Mouse (Mus musculus) gastrocnemius, postnatal 25 days (tissue): ENCODE results near the gene Itprid2. TPM values are rescaled to one million over a fixed set of nuclear protein-coding genes. Genes with fewer than 3 reads are reported as not detected.

Experiments used
- DNase-seq: peaks from one replicate; pipeline ENCODE4 v3.0.0; 2022
- total RNA-seq, 2 experiments: library from RNA; stranded (reverse); gene quantifications; 1 replicate in 1 of 2; 2 replicates in 1 of 2; pipeline ENCODE4 v1.2.3; 2021

Itprid2 gene
- total RNA-seq, 2 experiments from 2014 or later = 10.7 to 11.2 TPM

GRCm38 (mm10) chr2:79714745-79715144, 79.6 kb downstream of the Itprid2 start:
- no peak for DNase-seq

- no peak for DNase-seq
These were observed 80.8 kb downstream of the Itprid2 start for GRCm38 (mm10) chr2:79715925-79716324.

- DNase-seq = no peak
These were observed 82.7 kb downstream of the Itprid2 start for GRCm38 (mm10) chr2:79717846-79718245.

- DNase-seq = no peak
These were observed 87.3 kb downstream of the Itprid2 start for GRCm38 (mm10) chr2:79722415-79722814.

Other genes starting within 250 kb of the Itprid2 start
- gene Neurod1, start 178.6 kb upstream of the Itprid2 start, total RNA-seq = not detected
- 1 to 10 TPM in 1 of 2 experiments, not detected in 1; 1.2 TPM for gene Cerkl, start 178.6 kb upstream of the Itprid2 start, total RNA-seq
- gene Ppp1r1c, start 72.4 kb downstream of the Itprid2 start, total RNA-seq = under 1 TPM in 1 of 2 experiments, not detected in 1; 0.20 TPM